Mouse (Mus musculus) E14TG2a.4 (cell line): ENCODE data around the gene Efna5.

Source experiments
- CTCF ChIP-seq: conservative IDR thresholded peaks from 2 replicates; pipeline ENCODE4 v1.5.1; 2014; ENCODE audit warnings: low read length
- NANOG ChIP-seq: IDR thresholded peaks from 2 replicates; pipeline ENCODE4 v1.6.1; 2014; ENCODE audit warnings: borderline replicate concordance, low read length, mixed read lengths
- POU5F1 ChIP-seq: IDR thresholded peaks from 2 replicates; pipeline ENCODE4 v1.6.1; 2014; ENCODE audit warnings: low read length, borderline replicate concordance

GRCm38 (mm10) chr17:62646836-62647235, 234.3 kb downstream of the Efna5 start:
- TF ChIP-seq CTCF (no peak), POU5F1 (no peak), NANOG (no peak)
